Mouse (Mus musculus) stomach, postnatal 0 days (tissue): ENCODE data around the gene Cdh7.

Source experiments
- CTCF ChIP-seq: IDR thresholded peaks from 2 replicates; pipeline ENCODE4 v1.5.1; 2016; ENCODE audit warnings: antibody characterized with exemption, low read depth, mild to moderate bottlenecking, moderate library complexity
- EP300 ChIP-seq: optimal IDR thresholded peaks from 2 replicates; pipeline ENCODE3; 2016; ENCODE audit warnings: antibody characterized with exemption

DNA sequence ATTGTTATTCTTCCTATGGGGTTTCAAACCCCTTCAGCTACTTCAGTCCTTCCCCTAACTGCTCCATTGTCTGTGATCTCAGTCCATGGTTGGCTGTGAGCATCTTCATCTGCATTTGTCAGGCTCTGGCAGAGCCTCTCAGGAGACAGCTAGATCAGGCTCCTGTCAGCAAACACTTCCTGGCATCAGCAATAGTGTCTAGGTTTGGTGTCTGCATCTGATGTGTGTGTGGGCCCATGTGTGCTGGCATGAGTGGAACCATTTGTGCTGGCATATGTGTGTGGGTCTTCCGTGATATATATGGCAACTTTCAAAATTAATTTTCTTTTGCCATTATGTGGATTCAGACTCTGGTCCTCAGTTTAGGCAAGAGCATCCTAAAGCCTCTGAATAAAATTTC lies 85.2 kb downstream of the Cdh7 start:
- TF ChIP-seq CTCF (no peak), EP300 (no peak)
